In the genomic region with DNA sequence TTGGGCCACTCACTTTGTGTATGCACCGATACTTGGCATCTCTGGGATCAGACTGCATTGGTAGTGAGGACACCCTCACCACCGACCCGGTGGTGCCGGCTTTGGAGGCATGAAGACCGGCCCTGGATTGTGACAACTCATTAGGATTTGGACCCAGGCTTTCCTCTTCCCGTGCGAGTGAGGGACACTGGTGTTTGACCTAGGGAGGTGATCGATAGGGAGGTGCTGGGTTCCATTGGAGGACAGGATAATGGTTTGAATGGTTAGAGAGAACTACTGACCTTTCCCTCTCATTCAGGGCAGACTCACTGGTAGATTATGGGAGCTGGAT, we compare ENCODE assay signal across 8 mouse cellular contexts. TPM values are rescaled to one million over a fixed set of nuclear protein-coding genes. Genes with fewer than 3 reads are reported as not detected.
DNase-seq lines count a peak whose midpoint lies in the region; ATAC-seq and TF ChIP-seq lines count a peak whose summit lies in the region.

No protein-coding gene starts in this region.

- no peaks in the 10 kb centered on the region for H3K9me3 ChIP-seq in embryonic facial prominence, embryonic 12.5 days

- peak overlapping the region; percentile 98 for H3K27ac ChIP-seq in left cerebral cortex, adult 2 months
- peak overlapping the region; percentile 86 for H3K27ac ChIP-seq in embryonic facial prominence, embryonic 12.5 days

- peaks cover 42% of the 10 kb centered on the region for H3K79me2 ChIP-seq in myocyte (ENCODE audit: control insufficient read depth, insufficient read depth)

- no peaks in the 10 kb centered on the region for H3K27me3 ChIP-seq in embryonic facial prominence, embryonic 12.5 days
- no peaks in the 10 kb centered on the region for H3K27me3 ChIP-seq in myocyte (ENCODE audit: control insufficient read depth, insufficient read depth, insufficient read length)

- whole genome bisulfite sequencing in embryonic facial prominence, embryonic 12.5 days, result 2% methylated on average over 8 of the region's 8 CpGs

- peak overlapping the region; percentile 85 for H3K4me2 ChIP-seq in embryonic facial prominence, embryonic 12.5 days (replicated peaks)
- peak overlapping the region; percentile 74 for H3K4me2 ChIP-seq in myocyte (ENCODE audit: low read depth)

- no peak for DNase-seq in left cerebral cortex, adult 2 months (ENCODE audit: extremely low spot score in 1 of 2, low spot score in 2 of 2)
- no peak for DNase-seq in left cerebral cortex, adult 8-10 months (ENCODE audit: low spot score in 2 of 2)
- no peak for DNase-seq in urinary bladder, postnatal 10 days (ENCODE audit: low spot score)
- no peak for DNase-seq in cerebellum, postnatal 14 days
- no peak for DNase-seq in gastrocnemius, postnatal 4 days (ENCODE audit: low spot score in 2 of 2)

- peaks cover 17% of the 10 kb centered on the region for H3K4me1 ChIP-seq in embryonic facial prominence, embryonic 12.5 days

- ATAC-seq in embryonic facial prominence, embryonic 12.5 days (ENCODE audit: insufficient number of reproducible peaks, insufficient read depth, low FRiP score, low TSS enrichment), result peak; percentile 16; the same call in 1 of the 2 replicates
- ATAC-seq in inflammation-experienced regulatory T-cells, adult 6 months, result peak; percentile 32

- peak overlapping the region; percentile 82 for H3K4me3 ChIP-seq in left cerebral cortex, adult 2 months
- peak overlapping the region; percentile 94 for H3K4me3 ChIP-seq in embryonic facial prominence, embryonic 12.5 days
- peak overlapping the region; percentile 78 for H3K4me3 ChIP-seq in myocyte

- peak overlapping the region; percentile 32 for H3ac ChIP-seq in myocyte (ENCODE audit: control insufficient read depth, insufficient read length)

- H3K36me3 ChIP-seq in embryonic facial prominence, embryonic 12.5 days, result no peaks in the 10 kb centered on the region
- no peaks in the 10 kb centered on the region for H3K36me3 ChIP-seq in myocyte (ENCODE audit: control insufficient read depth, insufficient read depth)

- TF ChIP-seq POLR2A in myocyte (IDR thresholded peaks at IDR 0.05; ENCODE audit: insufficient read length, low read depth), result no peak

- no peak for TF ChIP-seq CTCF in left cerebral cortex, adult 2 months (IDR thresholded peaks at IDR 0.05)

- H3K9ac ChIP-seq in embryonic facial prominence, embryonic 12.5 days, result peak overlapping the region; percentile 93

- intact Hi-C loops in left cerebral cortex, adult 2 months (cut with DNase I), result loop anchor here (2.0 kb wide), 1 partner anchor 26 kb away; no protein-coding TSS in a partner anchor

TF ChIP-seq in myocyte, 11 proteins besides CTCF, POLR2A, EP300 and RAD21:
- TF ChIP-seq POLR2AphosphoS2 (IDR thresholded peaks at IDR 0.05; ENCODE audit: insufficient read length, low read depth) (no peak), MYOG (IDR thresholded peaks at IDR 0.05; ENCODE audit: control insufficient read depth in 1 of 3, insufficient read depth in 1 of 3, insufficient read length in 2 of 3, low read depth in 2 of 3) (no peak), E2F4 (IDR thresholded peaks at IDR 0.05; ENCODE audit: insufficient read depth) (no peak), MYOD1 (IDR thresholded peaks at IDR 0.05; ENCODE audit: control insufficient read depth in 1 of 3, insufficient read length in 2 of 3, low read depth in 2 of 3) (no peak), USF1 (IDR thresholded peaks at IDR 0.05; ENCODE audit: low read depth) (no peak), TCF3 (IDR thresholded peaks at IDR 0.05; ENCODE audit: insufficient read length, low read depth) (no peak)

RNA-seq across cellular contexts. Expression of a gene that starts 0.6 kb away (rescaled TPM):
- total RNA-seq in left cerebral cortex, adult 2 months (2021), result 100 to 1,000 TPM; 208 to 211 TPM
- total RNA-seq in left cerebral cortex, adult 8-10 months (2022), result 100 to 1,000 TPM; 210 to 220 (median 214) TPM
- 91.9 and 93.4 TPM in 2 replicates for polyA plus RNA-seq in embryonic facial prominence, embryonic 12.5 days (2016; fragmentation: Nextera tagmentation; extraction: Ambion mirVana)
- 10 to 100 TPM; 18.0 to 42.4 (median 35.7) TPM for polyA plus RNA-seq in inflammation-experienced regulatory T-cells, adult 6 months (2017; shearing (Covaris generic))
- polyA plus RNA-seq in myocyte (2012; fragmentation: generic; extraction: Trizol), result 59.3 TPM
- total RNA-seq in gastrocnemius, postnatal 4 days (2021), result 10 to 100 TPM; 87.3 to 91.8 TPM

RNA-seq across cellular contexts. Expression of a gene that starts 6.5 kb away (rescaled TPM):
- total RNA-seq in left cerebral cortex, adult 2 months (2021), result 10 to 100 TPM; 91.8 to 93.7 TPM
- total RNA-seq in left cerebral cortex, adult 8-10 months (2022), result 10 to 100 TPM; 74.5 to 92.0 (median 80.8) TPM
- 31.2 and 32.7 TPM in 2 replicates for polyA plus RNA-seq in embryonic facial prominence, embryonic 12.5 days (2016; fragmentation: Nextera tagmentation; extraction: Ambion mirVana)
- 10 to 100 TPM; 19.4 to 25.2 (median 20.9) TPM for polyA plus RNA-seq in inflammation-experienced regulatory T-cells, adult 6 months (2017; shearing (Covaris generic))
- 79.5 TPM for polyA plus RNA-seq in myocyte (2012; fragmentation: generic; extraction: Trizol)
- 10 to 100 TPM; 32.3 to 32.8 TPM for total RNA-seq in gastrocnemius, postnatal 4 days (2021)

RNA-seq across cellular contexts. Expression of a gene that starts 51.4 kb away (rescaled TPM):
- not detected for total RNA-seq in left cerebral cortex, adult 2 months (2021)
- not detected for total RNA-seq in left cerebral cortex, adult 8-10 months (2022)
- 0.50 and 0.67 TPM in 2 replicates for polyA plus RNA-seq in embryonic facial prominence, embryonic 12.5 days (2016; fragmentation: Nextera tagmentation; extraction: Ambion mirVana)
- polyA plus RNA-seq in inflammation-experienced regulatory T-cells, adult 6 months (2017; shearing (Covaris generic)), result 1 to 10 TPM in 2 of 3 experiments, under 1 TPM in 1; 0.79 to 2.9 (median 1.3) TPM
- polyA plus RNA-seq in myocyte (2012; fragmentation: generic; extraction: Trizol), result 0.08 TPM
- total RNA-seq in gastrocnemius, postnatal 4 days (2021), result not detected

RNA-seq across cellular contexts. Expression of a gene that starts 51.9 kb away (rescaled TPM):
- total RNA-seq in left cerebral cortex, adult 2 months (2021), result 10 to 100 TPM; 70.1 to 71.4 TPM
- 10 to 100 TPM; 65.1 to 79.3 (median 69.9) TPM for total RNA-seq in left cerebral cortex, adult 8-10 months (2022)
- polyA plus RNA-seq in embryonic facial prominence, embryonic 12.5 days (2016; fragmentation: Nextera tagmentation; extraction: Ambion mirVana), result 171 and 177 TPM in 2 replicates
- polyA plus RNA-seq in inflammation-experienced regulatory T-cells, adult 6 months (2017; shearing (Covaris generic)), result 10 to 100 TPM; 81.2 to 97.1 (median 91.3) TPM
- 46.1 TPM for polyA plus RNA-seq in myocyte (2012; fragmentation: generic; extraction: Trizol)
- 10 to 100 TPM; 51.5 to 57.6 TPM for total RNA-seq in gastrocnemius, postnatal 4 days (2021)
